Mouse (Mus musculus): ENCODE measurements around the gene Tox3. TPM values are rescaled to one million over a fixed set of nuclear protein-coding genes. Genes with fewer than 3 reads are reported as not detected.

The Tox3 gene
- not detected for total RNA-seq (2023)

DNA sequence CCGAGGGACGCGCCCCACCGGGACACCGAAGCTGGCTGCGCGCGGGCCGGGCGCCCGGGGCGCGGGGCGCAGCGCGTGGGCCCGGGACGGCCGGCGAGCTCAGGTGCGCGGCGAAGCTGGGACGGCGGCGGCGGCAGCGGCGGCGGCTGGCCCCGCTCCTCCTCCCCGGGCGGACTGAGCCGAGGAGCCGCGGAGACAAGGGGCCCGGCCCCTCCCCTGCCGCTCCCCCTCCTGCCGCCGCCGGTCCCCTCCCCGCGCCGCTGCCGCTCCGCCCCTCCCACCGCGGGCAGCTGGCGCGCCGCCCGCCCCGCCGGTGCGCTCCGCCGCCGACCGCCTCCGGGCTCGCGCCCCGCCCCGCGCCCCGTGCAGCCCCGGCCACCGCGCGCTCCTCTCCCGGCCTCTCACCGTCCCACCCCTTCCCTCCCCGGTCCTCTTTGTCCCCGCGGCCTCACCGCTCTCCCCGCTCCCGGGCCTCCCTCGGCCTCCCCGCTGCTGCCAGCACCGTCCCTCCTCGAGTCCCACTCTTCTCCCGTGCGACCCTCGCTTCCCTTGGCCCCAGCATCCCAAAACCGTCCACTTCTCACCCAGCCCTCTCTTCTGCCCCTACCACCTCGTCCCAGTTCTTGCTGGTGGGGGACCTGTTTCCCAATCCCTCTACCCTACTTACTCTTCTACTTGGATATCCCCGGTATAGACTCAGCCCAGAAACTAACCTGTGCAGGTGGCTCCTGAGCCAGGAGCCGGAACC, at the start of gene Tox3:
TSS of gene Tox3 (minus strand) at position 166 of the 748 bp plus-strand sequence.

All from neutrophil, adult 59 days (primary cell).